Comparison of ENCODE assay signal across 14 mouse cellular contexts in the genomic region with DNA sequence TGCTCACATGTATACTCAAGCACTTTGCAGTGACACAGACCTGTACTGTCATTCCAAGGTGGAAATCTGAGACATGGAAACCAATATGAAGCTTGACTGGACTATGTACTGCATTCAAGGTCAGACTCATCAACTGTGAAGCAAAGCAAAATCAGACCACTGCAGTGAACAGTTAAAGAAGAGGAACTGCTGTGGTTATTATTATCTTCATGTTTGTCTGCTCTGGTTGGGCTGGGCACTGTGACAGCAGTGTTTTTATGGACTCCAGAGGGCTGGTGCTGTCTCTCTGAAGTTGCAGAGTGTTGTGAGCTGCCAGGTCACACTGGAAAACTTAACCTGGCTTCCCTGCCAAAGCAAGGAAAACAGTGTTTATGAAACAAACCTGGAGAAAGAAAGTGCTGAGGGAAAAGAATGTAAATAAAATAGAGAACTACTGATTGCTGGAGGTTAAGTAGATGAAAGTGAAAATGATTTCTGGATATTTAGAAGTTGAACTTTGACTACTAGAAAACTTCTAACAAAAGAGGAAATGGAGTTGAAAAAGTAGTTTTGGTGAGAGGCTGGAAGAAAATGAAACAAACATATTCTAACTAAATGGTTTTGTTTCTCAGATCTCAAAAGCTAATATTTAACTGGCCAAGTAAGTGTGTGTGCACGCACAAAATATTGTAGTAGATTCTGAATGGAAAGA.
DNase-seq lines count a peak whose midpoint lies in the region; ATAC-seq lines count a peak whose summit lies in the region.
"Had no signal": no experiment of that assay in that cellular context is flagged by ENCODE, and none has a peak within 500 bp of the region (broad histone marks: within the 10 kb centered on the region; RNA-seq: fewer than 3 reads in every experiment).

No protein-coding gene starts in this region.

- no peak overlapping the region for H3K4me2 ChIP-seq in intestine, embryonic 16.5 days (ENCODE audit: low read depth, low read length)
- H3K4me2 ChIP-seq: heart, embryonic 15.5 days; limb, embryonic 13.5 days had no signal

- no peak overlapping the region for H3K9ac ChIP-seq in intestine, embryonic 16.5 days (ENCODE audit: low read depth, low read length)
- H3K9ac ChIP-seq: heart, embryonic 15.5 days; limb, embryonic 13.5 days had no signal

- no peaks in the 10 kb centered on the region for H3K27me3 ChIP-seq in intestine, embryonic 16.5 days (replicated peaks; ENCODE audit: control insufficient read depth, insufficient read depth, low read length)
- no peaks in the 10 kb centered on the region for H3K27me3 ChIP-seq in hindbrain, embryonic 10.5 days (ENCODE audit: insufficient read depth, poor library complexity, severe bottlenecking)
- H3K27me3 ChIP-seq: heart, embryonic 15.5 days; limb, embryonic 13.5 days; megakaryocyte, embryonic 14.5 days had no signal

- no peaks in the 10 kb centered on the region for H3K36me3 ChIP-seq in intestine, embryonic 16.5 days (ENCODE audit: control insufficient read depth, insufficient read depth, low read length)
- H3K36me3 ChIP-seq in hindbrain, embryonic 10.5 days = no peaks in the 10 kb centered on the region
- H3K36me3 ChIP-seq: forebrain, embryonic 10.5 days; heart, embryonic 15.5 days; limb, embryonic 13.5 days had no signal

- no peak overlapping the region for H3K4me3 ChIP-seq in intestine, embryonic 16.5 days (ENCODE audit: low read length)
- no peak overlapping the region for H3K4me3 ChIP-seq in hindbrain, embryonic 10.5 days
- H3K4me3 ChIP-seq: forebrain, embryonic 10.5 days; heart, embryonic 15.5 days; limb, embryonic 13.5 days; megakaryocyte, embryonic 14.5 days had no signal

- WGBS in intestine, embryonic 16.5 days = 50% methylated on average over 1 of the region's 1 CpGs
- 88% methylated on average over 1 of the region's 1 CpGs for WGBS in hindbrain, embryonic 10.5 days

- no peaks in the 10 kb centered on the region for H3K4me1 ChIP-seq in intestine, embryonic 16.5 days (ENCODE audit: control insufficient read depth, insufficient read depth, low read length)
- no peaks in the 10 kb centered on the region for H3K4me1 ChIP-seq in hindbrain, embryonic 10.5 days (replicated peaks)
- H3K4me1 ChIP-seq: limb, embryonic 13.5 days; megakaryocyte, embryonic 14.5 days had no signal

- peak; percentile 2 for DNase-seq in lung, postnatal 10 days
- DNase-seq in lung, postnatal 14 days = no peak
- DNase-seq in gastrocnemius, adult 18-20 months (ENCODE audit: low spot score) = peak; percentile 21
- peak; percentile 14 for DNase-seq in skeletal muscle tissue, adult 2 months (ENCODE audit: low read depth, low spot score)
- no peak for DNase-seq in cerebellum, adult 9-11 months
- DNase-seq in cerebellum, adult 9-10 months = no peak
- no peak for DNase-seq in hindbrain, embryonic 10.5 days (ENCODE audit: low spot score)
- DNase-seq: adrenal gland, postnatal 10 days; cerebellum, postnatal 14 days had no signal

- H3K9me3 ChIP-seq in intestine, embryonic 16.5 days (ENCODE audit: control insufficient read depth, low read length) = no peaks in the 10 kb centered on the region
- no peaks in the 10 kb centered on the region for H3K9me3 ChIP-seq in hindbrain, embryonic 10.5 days
- H3K9me3 ChIP-seq: forebrain, embryonic 10.5 days; heart, embryonic 15.5 days; limb, embryonic 13.5 days; megakaryocyte, embryonic 14.5 days had no signal

- ATAC-seq in intestine, embryonic 16.5 days = peak; percentile 33; the same call in 1 of the 2 replicates

- no peak overlapping the region for H3K27ac ChIP-seq in intestine, embryonic 16.5 days (ENCODE audit: low read length)
- H3K27ac ChIP-seq in hindbrain, embryonic 10.5 days = no peak overlapping the region
- H3K27ac ChIP-seq: forebrain, embryonic 10.5 days; heart, embryonic 15.5 days; limb, embryonic 13.5 days had no signal

Comparison
In these comparisons a context has a peak if more than half of its experiments do, and no peak if none do; other contexts are left out.
1. DNase-seq: peak in lung, postnatal 10 days (single experiment), gastrocnemius, adult 18-20 months (single experiment) and skeletal muscle tissue, adult 2 months (single experiment); none in lung, postnatal 14 days (single experiment), cerebellum, adult 9-11 months (single experiment), cerebellum, adult 9-10 months (single experiment) and hindbrain, embryonic 10.5 days (single experiment).